Mouse (Mus musculus) kidney, embryonic 15.5 days (tissue): ENCODE measurements around the gene Shf. TPM values are rescaled to one million over a fixed set of nuclear protein-coding genes. Genes with fewer than 3 reads are reported as not detected.
A peak's percentile ranks its signal among the peaks of the same experiment; 100 is the strongest.

Source experiments
- ATAC-seq: fragments of 200-750 bp; cut with Nextera tagmentation; replicated peaks from 2 replicates; pipeline ENCODE4 v1.8.0; 2017; ENCODE audit warnings: moderate TSS enrichment; ENCODE audit not compliant: low FRiP score
- H3K27ac ChIP-seq: fragments of 300-500 bp; sonication (generic); 2 replicates; pipeline ENCODE4 v1.5.1; 2015; ENCODE audit warnings: mild to moderate bottlenecking, inconsistent platforms
- H3K27me3 ChIP-seq: fragments of 300-500 bp; sonication (generic); 2 replicates; pipeline ENCODE4 v1.6.1; 2015; ENCODE audit warnings: inconsistent platforms
- H3K36me3 ChIP-seq: fragments of 300-500 bp; sonication (generic); 2 replicates; pipeline ENCODE4 v1.6.1; 2015; ENCODE audit warnings: inconsistent platforms
- H3K4me1 ChIP-seq: fragments of 300-500 bp; sonication (generic); 2 replicates; pipeline ENCODE4 v1.6.1; 2015; ENCODE audit warnings: inconsistent platforms
- H3K4me2 ChIP-seq: fragments of 300-500 bp; sonication (generic); 2 replicates; pipeline ENCODE4 v1.6.1; 2015; ENCODE audit warnings: moderate library complexity, mild to moderate bottlenecking, inconsistent platforms
- H3K4me3 ChIP-seq: fragments of 300-500 bp; sonication (generic); replicated peaks from 2 replicates; pipeline ENCODE4 v1.5.1; 2015; ENCODE audit warnings: mild to moderate bottlenecking, inconsistent platforms
- H3K9ac ChIP-seq: fragments of 300-500 bp; sonication (generic); 2 replicates; pipeline ENCODE4 v1.6.1; 2015; ENCODE audit warnings: mild to moderate bottlenecking, inconsistent platforms
- H3K9me3 ChIP-seq: fragments of 300-500 bp; sonication (generic); replicated peaks from 2 replicates; pipeline ENCODE4 v1.6.1; 2016; ENCODE audit warnings: inconsistent platforms
- WGBS: fragments of 180-500 bp; shearing (Covaris S2); methylation state at CpG from one replicate; pipeline ENCODE4 v1.1.7; 2015; ENCODE audit warnings: mixed read lengths; 5-methylcytosine and 5-hydroxymethylcytosine counted together
- polyA plus RNA-seq: library from polyadenylated mRNA; unstranded; fragments of >200 nt; fragmentation: Nextera tagmentation; extraction: Ambion mirVana; gene quantifications from 2 replicates; pipeline ENCODE4 v1.2.1, GENCODE M21; 2015

Gene Shf
- polyA plus RNA-seq, 1 experiment from 2014 or later, result 2.4 TPM

GRCm38 (mm10) chr2:122367181-122367580 lies 1.8 kb downstream of the Shf start:
- Histone ChIP-seq H3K27me3 (peaks cover 9% of the 10 kb centered on the region), H3K36me3 (peaks cover 12% of the 10 kb centered on the region), H3K4me2 (peak overlapping the region; percentile 93), H3K9me3 (no peaks in the 10 kb centered on the region), H3K9ac (0 out of 2 replicates have a peak overlapping the region, but pooled peaks have one; percentile 87), H3K27ac (no peak overlapping the region), H3K4me3 (peak overlapping the region; percentile 76), H3K4me1 (peaks cover 33% of the 10 kb centered on the region)
- ATAC-seq, result no peak
- 29% methylated on average over 4 of the region's 4 CpGs for WGBS

- peaks cover 8% of the 10 kb centered on the region for H3K27me3 ChIP-seq
- H3K4me1 ChIP-seq, result peaks cover 35% of the 10 kb centered on the region
- no peak overlapping the region for H3K9ac ChIP-seq
- no peak overlapping the region for H3K4me3 ChIP-seq
- H3K27ac ChIP-seq, result no peak overlapping the region
- H3K9me3 ChIP-seq, result no peaks in the 10 kb centered on the region
- no peak for ATAC-seq
- H3K4me2 ChIP-seq, result peak overlapping the region; percentile 93
- WGBS, result 28% methylated on average over 5 of the region's 5 CpGs
- H3K36me3 ChIP-seq, result peaks cover 12% of the 10 kb centered on the region
These were observed 2.3 kb downstream of the Shf start for GRCm38 (mm10) chr2:122366706-122367105.

GRCm38 (mm10) chr2:122366039-122366438 lies 2.9 kb downstream of the Shf start:
- no peak for ATAC-seq
- no peak overlapping the region for H3K4me2 ChIP-seq
- peaks cover 8% of the 10 kb centered on the region for H3K27me3 ChIP-seq
- H3K9ac ChIP-seq, result no peak overlapping the region
- no peak overlapping the region for H3K4me3 ChIP-seq
- peaks cover 35% of the 10 kb centered on the region for H3K4me1 ChIP-seq
- H3K9me3 ChIP-seq, result no peaks in the 10 kb centered on the region
- H3K27ac ChIP-seq, result 0 out of 2 replicates have a peak overlapping the region, but pooled peaks have one; percentile 29
- H3K36me3 ChIP-seq, result peaks cover 12% of the 10 kb centered on the region
- 82% methylated on average over 3 of the region's 3 CpGs for WGBS

- WGBS, result 86% methylated on average over 10 of the region's 10 CpGs
- no peak for ATAC-seq
- Histone ChIP-seq H3K4me3 (no peak overlapping the region), H3K36me3 (peaks cover 12% of the 10 kb centered on the region), H3K27me3 (peaks cover 4% of the 10 kb centered on the region; the same call in 1 of the 2 replicates), H3K9ac (no peak overlapping the region), H3K4me2 (no peak overlapping the region), H3K4me1 (peaks cover 35% of the 10 kb centered on the region), H3K27ac (no peak overlapping the region), H3K9me3 (no peaks in the 10 kb centered on the region)
These were observed 3.6 kb downstream of the Shf start for GRCm38 (mm10) chr2:122365244-122365866.

DNA sequence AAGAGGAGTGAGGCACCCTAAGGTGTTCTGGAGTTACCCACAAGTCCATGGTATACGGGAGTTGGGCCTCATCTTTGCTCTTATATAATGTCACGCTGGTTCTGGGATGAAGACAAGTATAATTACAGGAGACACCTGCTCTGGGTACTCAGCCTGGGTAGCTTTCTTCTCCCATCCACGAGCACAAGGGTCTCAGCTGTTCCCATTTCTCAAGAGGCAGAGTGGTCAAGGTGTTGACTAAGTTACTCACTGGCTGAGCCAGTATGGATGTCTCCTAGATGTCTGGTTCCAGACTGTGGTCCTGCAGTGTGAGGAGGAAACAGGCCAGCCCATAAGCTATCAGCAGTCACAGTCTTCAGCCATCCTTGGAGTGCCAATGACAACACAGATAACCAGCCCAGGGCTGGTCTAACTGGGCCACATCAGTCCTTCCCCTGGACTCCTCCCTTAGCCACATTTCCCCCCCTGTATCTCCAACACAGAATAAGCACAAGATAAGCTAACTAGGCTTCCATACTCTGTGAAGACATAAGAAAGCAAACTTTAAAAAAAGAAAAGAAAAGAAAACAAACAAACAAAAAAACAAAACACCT lies 4.5 kb downstream of the Shf start:
- 90% methylated on average over 3 of the region's 3 CpGs for WGBS
- no peaks in the 10 kb centered on the region for H3K9me3 ChIP-seq
- H3K9ac ChIP-seq, result no peak overlapping the region
- H3K4me2 ChIP-seq, result no peak overlapping the region
- peaks cover 32% of the 10 kb centered on the region for H3K4me1 ChIP-seq
- 0 out of 2 replicates have a peak, but pooled peaks cover under 1% of the 10 kb centered on the region for H3K27me3 ChIP-seq
- no peak for ATAC-seq
- peaks cover 12% of the 10 kb centered on the region for H3K36me3 ChIP-seq
- H3K27ac ChIP-seq, result no peak overlapping the region
- no peak overlapping the region for H3K4me3 ChIP-seq

GRCm38 (mm10) chr2:122362622-122363523 lies 6.1 kb downstream of the Shf start:
- Histone ChIP-seq H3K9me3 (no peaks in the 10 kb centered on the region), H3K36me3 (peaks cover 12% of the 10 kb centered on the region), H3K27me3 (no peaks in the 10 kb centered on the region), H3K4me3 (no peak overlapping the region), H3K9ac (no peak overlapping the region), H3K4me1 (peaks cover 24% of the 10 kb centered on the region), H3K27ac (no peak overlapping the region), H3K4me2 (no peak overlapping the region)
- ATAC-seq, result no peak
- WGBS, result 86% methylated on average over 13 of the region's 13 CpGs

DNA sequence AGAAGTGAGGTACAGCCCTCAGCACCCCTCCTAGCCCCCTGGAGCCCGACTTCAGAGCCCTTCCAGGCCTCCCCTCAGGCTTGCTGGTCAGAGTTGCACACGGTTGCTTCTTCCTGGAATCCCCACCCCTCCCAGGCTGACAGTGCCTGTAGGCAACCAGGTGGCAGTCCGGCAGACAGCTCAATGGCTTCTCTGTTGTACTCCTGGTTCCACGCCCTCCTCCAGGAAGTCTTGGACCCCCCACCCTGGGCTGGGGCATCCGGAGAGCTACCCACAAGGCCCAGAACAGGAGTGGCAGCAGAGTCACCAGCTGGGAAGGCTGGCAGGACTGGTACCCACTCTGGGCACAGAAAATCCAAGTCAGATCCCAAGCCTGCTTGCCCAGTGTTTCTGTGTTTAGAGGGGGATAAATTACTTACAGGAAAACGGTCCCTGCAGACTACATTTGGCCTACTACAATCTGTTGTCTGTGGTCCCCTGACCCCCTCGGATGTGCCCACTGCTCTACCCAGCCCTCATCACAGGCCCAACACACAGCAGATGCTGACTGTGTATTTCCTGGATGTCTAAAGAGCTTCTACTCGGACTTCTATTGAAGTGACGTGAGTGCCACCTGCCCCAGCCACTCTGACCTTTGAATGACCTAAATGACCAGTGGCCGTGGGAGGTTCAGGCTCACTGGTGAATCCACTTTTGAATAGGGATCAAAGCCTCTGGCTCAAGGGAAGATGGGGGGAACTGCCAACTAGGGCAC lies 6.9 kb downstream of the Shf start:
- WGBS, result 52% methylated on average over 10 of the region's 10 CpGs
- H3K27ac ChIP-seq, result no peak overlapping the region
- H3K9ac ChIP-seq, result no peak overlapping the region
- no peaks in the 10 kb centered on the region for H3K27me3 ChIP-seq
- H3K4me1 ChIP-seq, result peaks cover 16% of the 10 kb centered on the region
- ATAC-seq, result no peak
- no peak overlapping the region for H3K4me3 ChIP-seq
- no peak overlapping the region for H3K4me2 ChIP-seq
- no peaks in the 10 kb centered on the region for H3K9me3 ChIP-seq
- peaks cover 17% of the 10 kb centered on the region for H3K36me3 ChIP-seq

DNA sequence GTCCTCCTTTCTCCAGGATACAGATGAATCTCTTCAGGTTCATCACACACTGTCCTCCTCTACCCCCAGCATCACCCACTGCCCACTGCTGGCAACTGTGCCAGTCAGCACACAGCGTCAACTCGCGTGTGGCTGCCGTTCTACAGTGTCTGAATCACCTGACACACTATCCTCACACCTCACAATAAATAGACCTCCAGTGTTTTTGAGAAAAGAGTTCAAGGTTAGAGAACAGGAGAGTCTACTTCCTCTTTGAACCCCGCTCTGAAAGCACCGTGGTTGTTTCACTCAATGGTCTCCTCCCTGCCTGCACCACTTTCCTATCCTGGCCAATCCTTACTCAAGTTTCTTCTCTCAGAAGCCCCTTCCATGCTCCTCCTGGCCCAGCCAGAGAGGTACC lies 7.8 kb downstream of the Shf start:
- Histone ChIP-seq H3K4me1 (peaks cover 7% of the 10 kb centered on the region; the same call in 1 of the 2 replicates), H3K9me3 (no peaks in the 10 kb centered on the region), H3K9ac (no peak overlapping the region), H3K4me3 (no peak overlapping the region), H3K4me2 (no peak overlapping the region), H3K36me3 (peaks cover 25% of the 10 kb centered on the region), H3K27ac (no peak overlapping the region), H3K27me3 (no peaks in the 10 kb centered on the region)
- no peak for ATAC-seq
- 87% methylated on average over 6 of the region's 6 CpGs for WGBS

- Histone ChIP-seq H3K4me1 (0 out of 2 replicates have a peak, but pooled peaks cover 2% of the 10 kb centered on the region), H3K36me3 (peaks cover 28% of the 10 kb centered on the region), H3K9ac (no peak overlapping the region), H3K27ac (no peak overlapping the region), H3K4me3 (no peak overlapping the region), H3K27me3 (no peaks in the 10 kb centered on the region), H3K4me2 (no peak overlapping the region), H3K9me3 (no peaks in the 10 kb centered on the region)
- ATAC-seq, result no peak
- WGBS, result 74% methylated on average over 6 of the region's 6 CpGs
These were observed 8.7 kb downstream of the Shf start for GRCm38 (mm10) chr2:122360310-122360709.

- no peak overlapping the region for H3K4me2 ChIP-seq
- no peak overlapping the region for H3K4me3 ChIP-seq
- H3K4me1 ChIP-seq, result peaks cover 17% of the 10 kb centered on the region
- H3K36me3 ChIP-seq, result peaks cover 20% of the 10 kb centered on the region
- no peak overlapping the region for H3K9ac ChIP-seq
- ATAC-seq, result no peak
- H3K27me3 ChIP-seq, result no peaks in the 10 kb centered on the region
- H3K9me3 ChIP-seq, result no peaks in the 10 kb centered on the region
- WGBS, result 86% methylated on average over 3 of the region's 3 CpGs
- H3K27ac ChIP-seq, result no peak overlapping the region
These were observed 12.8 kb downstream of the Shf start for GRCm38 (mm10) chr2:122356187-122356586.

DNA sequence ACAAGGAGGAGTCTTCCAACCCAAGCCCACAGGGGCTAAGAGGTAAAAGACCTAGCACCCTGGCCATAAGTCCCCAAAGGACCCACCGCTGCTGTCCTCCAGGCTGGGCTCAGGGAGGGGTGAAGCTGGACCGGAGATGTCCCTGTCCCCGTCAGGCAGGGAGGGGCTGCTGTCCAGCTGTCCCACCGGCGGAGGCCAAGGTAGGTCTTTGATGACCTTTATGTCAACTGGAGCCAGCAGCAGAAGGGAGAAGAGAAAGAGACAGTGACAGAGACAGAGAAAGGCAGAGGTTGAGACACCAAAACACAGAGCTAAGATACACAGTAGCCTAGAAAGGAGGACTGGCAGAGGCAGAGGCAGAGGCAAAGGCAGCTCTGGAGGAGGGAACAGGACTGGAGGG lies 13.6 kb downstream of the Shf start:
- Histone ChIP-seq H3K9ac (no peak overlapping the region), H3K4me3 (no peak overlapping the region), H3K27ac (no peak overlapping the region), H3K27me3 (no peaks in the 10 kb centered on the region), H3K36me3 (peaks cover 20% of the 10 kb centered on the region), H3K9me3 (no peaks in the 10 kb centered on the region), H3K4me2 (no peak overlapping the region), H3K4me1 (peaks cover 20% of the 10 kb centered on the region)
- WGBS, result 90% methylated on average over 5 of the region's 5 CpGs
- no peak for ATAC-seq
